Mouse (Mus musculus) intestine, postnatal 0 days (tissue): ENCODE results near the gene Ppp1r9a. TPM values are rescaled to one million over a fixed set of nuclear protein-coding genes. Genes with fewer than 3 reads are reported as not detected.
A peak's percentile ranks its signal among the peaks of the same experiment; 100 is the strongest.

ENCODE experiments used
- ATAC-seq: fragments of 200-750 bp; cut with Nextera tagmentation; 2 replicates; pipeline ENCODE4 v1.8.0; 2017; ENCODE audit warnings: mild to moderate bottlenecking, moderate TSS enrichment, moderate library complexity
- H3K27ac ChIP-seq: fragments of 300-500 bp; sonication (generic); 2 replicates; pipeline ENCODE4 v1.5.1; 2014; ENCODE audit warnings: mild to moderate bottlenecking, low read depth, low read length, moderate library complexity
- H3K27me3 ChIP-seq: fragments of 300-500 bp; sonication (generic); replicated peaks from 2 replicates; pipeline ENCODE4 v1.6.1; 2014; ENCODE audit warnings: low read length, mixed read lengths; ENCODE audit not compliant: control insufficient read depth, insufficient read depth
- H3K36me3 ChIP-seq: fragments of 300-500 bp; sonication (generic); 2 replicates; pipeline ENCODE4 v1.6.1; 2014; ENCODE audit warnings: mild to moderate bottlenecking, moderate library complexity; ENCODE audit not compliant: control insufficient read depth, insufficient read depth
- H3K4me1 ChIP-seq: fragments of 300-500 bp; sonication (generic); replicated peaks from 2 replicates; pipeline ENCODE4 v1.6.1; 2014; ENCODE audit warnings: antibody characterized with exemption, low read length, mixed read lengths; ENCODE audit not compliant: control insufficient read depth, insufficient read depth
- H3K4me2 ChIP-seq: fragments of 300-500 bp; sonication (generic); replicated peaks from 2 replicates; pipeline ENCODE4 v1.6.1; 2014; ENCODE audit warnings: low read depth, mild to moderate bottlenecking, moderate library complexity
- H3K4me3 ChIP-seq: fragments of 300-500 bp; sonication (generic); 2 replicates; pipeline ENCODE4 v1.5.1; 2014; ENCODE audit warnings: low read depth, low read length
- H3K9ac ChIP-seq: fragments of 300-500 bp; sonication (generic); 2 replicates; pipeline ENCODE4 v1.6.1; 2014; ENCODE audit warnings: mild to moderate bottlenecking, low read depth, low read length
- H3K9me3 ChIP-seq: fragments of 300-500 bp; sonication (generic); 2 replicates; pipeline ENCODE4 v1.6.1; 2016; ENCODE audit warnings: mixed run types; ENCODE audit not compliant: control insufficient read depth
- CTCF ChIP-seq: sonication (generic); IDR thresholded peaks from 2 replicates; pipeline ENCODE4 v1.5.1; 2016; ENCODE audit warnings: low read depth, mild to moderate bottlenecking, control low read depth, antibody characterized with exemption, moderate library complexity
- WGBS: fragments of 180-500 bp; shearing (Covaris S2); extraction: QIAGEN DNeasy Blood & Tissue Kit; methylation state at CpG from one replicate; pipeline ENCODE4 v1.1.7; 2014; 5-methylcytosine and 5-hydroxymethylcytosine counted together
- polyA plus RNA-seq: library from polyadenylated mRNA; unstranded; fragments of >200 nt; fragmentation: Nextera tagmentation; extraction: Ambion mirVana; gene quantifications from 2 replicates; pipeline ENCODE4 v1.2.1, GENCODE M21; 2015

The Ppp1r9a gene
- polyA plus RNA-seq, 1 experiment from 2014 or later, result 2.1 TPM

GRCm38 (mm10) chr6:4994161-4994919 lies 91.6 kb downstream of the Ppp1r9a start:
- Histone ChIP-seq H3K27ac (no peak overlapping the region), H3K4me2 (peak overlapping the region; percentile 30; the same call in 1 of the 2 replicates), H3K27me3 (no peaks in the 10 kb centered on the region), H3K4me1 (no peaks in the 10 kb centered on the region), H3K36me3 (no peaks in the 10 kb centered on the region), H3K9me3 (no peaks in the 10 kb centered on the region), H3K4me3 (no peak overlapping the region), H3K9ac (no peak overlapping the region)
- no peak for TF ChIP-seq CTCF
- 56% methylated on average over 14 of the region's 14 CpGs for WGBS
- no peak for ATAC-seq

GRCm38 (mm10) chr6:4997599-4997998 lies 94.9 kb downstream of the Ppp1r9a start:
- no peak for TF ChIP-seq CTCF
- Histone ChIP-seq H3K27ac (no peak overlapping the region), H3K27me3 (no peaks in the 10 kb centered on the region), H3K4me2 (no peak overlapping the region), H3K9me3 (no peaks in the 10 kb centered on the region), H3K4me1 (no peaks in the 10 kb centered on the region), H3K9ac (no peak overlapping the region), H3K4me3 (no peak overlapping the region), H3K36me3 (no peaks in the 10 kb centered on the region)
- ATAC-seq, result no peak
- 96% methylated on average over 6 of the region's 6 CpGs for WGBS

GRCm38 (mm10) chr6:4998929-4999328 lies 96.2 kb downstream of the Ppp1r9a start:
- Histone ChIP-seq H3K36me3 (no peaks in the 10 kb centered on the region), H3K4me1 (no peaks in the 10 kb centered on the region), H3K4me2 (no peak overlapping the region), H3K9me3 (no peaks in the 10 kb centered on the region), H3K4me3 (no peak overlapping the region), H3K27ac (no peak overlapping the region), H3K27me3 (no peaks in the 10 kb centered on the region), H3K9ac (no peak overlapping the region)
- no peak for ATAC-seq
- TF ChIP-seq CTCF, result no peak
- WGBS, result 79% methylated on average over 4 of the region's 4 CpGs

GRCm38 (mm10) chr6:5000788-5001187 lies 98.1 kb downstream of the Ppp1r9a start:
- Histone ChIP-seq H3K4me2 (no peak overlapping the region), H3K9me3 (no peaks in the 10 kb centered on the region), H3K4me1 (no peaks in the 10 kb centered on the region), H3K4me3 (no peak overlapping the region), H3K27ac (no peak overlapping the region), H3K36me3 (no peaks in the 10 kb centered on the region), H3K27me3 (no peaks in the 10 kb centered on the region), H3K9ac (no peak overlapping the region)
- no peak for TF ChIP-seq CTCF
- ATAC-seq, result no peak
- 87% methylated on average over 8 of the region's 8 CpGs for WGBS

DNA sequence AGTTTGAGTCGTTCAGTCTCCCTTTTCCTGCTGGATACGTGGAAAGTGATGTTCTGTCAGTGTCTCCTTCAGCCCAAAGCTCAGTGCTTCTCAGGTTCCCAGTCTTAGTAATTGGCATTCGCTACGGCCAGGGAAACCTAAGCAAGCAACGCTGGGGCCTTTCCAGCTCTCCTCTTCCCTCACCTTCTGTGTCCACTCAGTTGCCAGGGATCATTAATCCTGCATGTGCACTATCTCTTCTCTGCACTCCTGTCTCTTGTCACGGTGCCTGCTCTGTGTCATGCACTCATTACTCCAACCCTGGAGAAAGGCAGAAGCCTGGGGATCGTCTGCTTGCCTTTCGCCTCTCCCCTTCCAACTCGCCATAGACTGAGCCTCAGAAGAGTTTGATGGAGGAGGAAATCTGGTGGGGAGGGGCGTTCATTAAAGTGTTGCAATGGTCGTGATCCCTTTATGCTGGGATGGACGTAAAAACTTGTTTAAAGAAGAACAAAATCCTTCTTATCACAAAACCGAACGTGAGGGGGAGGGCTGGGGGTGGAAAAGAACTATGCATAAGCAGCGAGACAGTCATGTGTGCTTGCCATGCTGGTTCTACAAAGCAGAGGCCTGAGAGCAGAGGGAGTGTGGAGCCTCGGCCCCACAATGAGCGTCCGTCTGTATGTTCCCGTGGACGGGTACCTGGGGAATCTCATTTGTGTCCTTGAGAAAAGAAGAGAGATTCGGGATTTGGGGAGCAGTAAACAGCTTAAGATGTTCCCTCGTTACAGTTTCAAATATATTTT lies 103.0 kb downstream of the Ppp1r9a start:
- no peak overlapping the region for H3K4me3 ChIP-seq
- H3K9ac ChIP-seq, result no peak overlapping the region
- no peaks in the 10 kb centered on the region for H3K9me3 ChIP-seq
- H3K4me2 ChIP-seq, result peak overlapping the region; percentile 0; the same call in 1 of the 2 replicates
- no peak for TF ChIP-seq CTCF
- H3K27ac ChIP-seq, result no peak overlapping the region
- H3K27me3 ChIP-seq, result no peaks in the 10 kb centered on the region
- peak; percentile 41; the same call in 1 of the 2 replicates for ATAC-seq
- 58% methylated on average over 22 of the region's 22 CpGs for WGBS
- H3K36me3 ChIP-seq, result no peaks in the 10 kb centered on the region
- H3K4me1 ChIP-seq, result no peaks in the 10 kb centered on the region

DNA sequence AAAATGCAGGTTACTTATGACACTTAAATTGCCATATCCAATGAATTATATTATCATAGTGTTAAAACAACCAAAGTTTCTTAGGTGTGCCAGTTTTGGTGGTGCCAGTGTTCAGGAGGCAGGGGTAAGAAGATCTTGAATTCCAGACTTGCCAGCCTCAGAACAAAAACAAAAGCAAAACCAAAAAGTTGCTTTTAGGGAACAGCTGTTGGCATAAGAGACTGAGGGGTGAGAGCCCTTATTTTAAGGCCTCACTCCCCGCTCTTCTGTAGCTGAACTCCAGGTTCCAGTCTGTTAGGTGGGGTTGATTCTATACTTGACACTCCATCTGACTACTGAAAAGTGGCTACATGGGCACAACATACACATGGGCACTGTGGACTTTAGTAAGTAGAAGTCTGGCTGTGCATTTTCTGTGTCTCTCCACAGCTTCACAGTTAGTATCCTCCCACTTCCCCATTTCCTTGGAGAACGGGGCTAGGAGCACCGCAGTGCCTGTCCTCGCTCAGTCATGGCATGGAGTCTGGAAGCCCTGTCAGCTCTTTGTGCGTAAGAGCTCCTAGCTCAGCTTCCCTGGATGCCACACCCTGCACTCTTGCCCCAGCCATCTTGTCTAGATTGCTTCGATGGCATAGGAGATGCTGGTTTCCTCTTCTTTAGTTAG lies 103.7 kb downstream of the Ppp1r9a start:
- no peak overlapping the region for H3K4me3 ChIP-seq
- no peak for TF ChIP-seq CTCF
- no peak overlapping the region for H3K27ac ChIP-seq
- H3K27me3 ChIP-seq, result no peaks in the 10 kb centered on the region
- ATAC-seq, result no peak
- 85% methylated on average over 6 of the region's 6 CpGs for WGBS
- H3K9me3 ChIP-seq, result no peaks in the 10 kb centered on the region
- no peak overlapping the region for H3K9ac ChIP-seq
- no peak overlapping the region for H3K4me2 ChIP-seq
- H3K36me3 ChIP-seq, result no peaks in the 10 kb centered on the region
- no peaks in the 10 kb centered on the region for H3K4me1 ChIP-seq
